Mouse (Mus musculus): Measurements from ENCODE around the gene Paqr5. TPM values are rescaled to one million over a fixed set of nuclear protein-coding genes. Genes with fewer than 3 reads are reported as not detected.

Gene Paqr5
- polyA plus RNA-seq, 1 experiment from 2014 or later: 2.1 TPM

DNA sequence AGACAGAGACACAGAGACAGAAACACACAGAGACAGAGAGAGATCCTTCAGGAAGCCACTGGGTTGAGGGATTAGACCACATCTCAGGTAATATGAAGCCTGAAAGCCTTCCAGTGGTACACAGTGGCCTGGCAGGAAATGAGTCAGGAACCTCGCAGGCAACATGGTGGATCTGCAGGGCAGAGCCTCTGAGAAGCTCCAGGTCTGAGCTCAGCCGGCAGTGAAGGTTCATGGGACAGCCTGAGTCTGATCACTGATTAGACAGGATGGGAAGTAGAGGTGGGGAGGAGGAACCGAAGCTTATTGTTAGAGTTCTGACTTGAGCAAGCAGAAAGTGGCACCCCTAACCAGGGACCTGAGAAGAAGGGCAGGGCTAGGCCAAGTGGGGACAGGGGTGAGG lies 55.6 kb downstream of the Paqr5 start:
- Histone ChIP-seq H3K4me3 (no peak overlapping the region), H3K4me1 (no peaks in the 10 kb centered on the region; the same call in 1 of the 2 replicates), H3K9ac (no peak overlapping the region), H3K27ac (no peak overlapping the region), H3K27me3 (peaks cover 6% of the 10 kb centered on the region), H3K9me3 (no peaks in the 10 kb centered on the region), H3K4me2 (replicated peaks) (no peak overlapping the region), H3K36me3 (no peaks in the 10 kb centered on the region)
- no peak for ATAC-seq (ENCODE audit: low FRiP score, low read depth)
- 73% methylated on average over 3 of the region's 3 CpGs for WGBS

DNA sequence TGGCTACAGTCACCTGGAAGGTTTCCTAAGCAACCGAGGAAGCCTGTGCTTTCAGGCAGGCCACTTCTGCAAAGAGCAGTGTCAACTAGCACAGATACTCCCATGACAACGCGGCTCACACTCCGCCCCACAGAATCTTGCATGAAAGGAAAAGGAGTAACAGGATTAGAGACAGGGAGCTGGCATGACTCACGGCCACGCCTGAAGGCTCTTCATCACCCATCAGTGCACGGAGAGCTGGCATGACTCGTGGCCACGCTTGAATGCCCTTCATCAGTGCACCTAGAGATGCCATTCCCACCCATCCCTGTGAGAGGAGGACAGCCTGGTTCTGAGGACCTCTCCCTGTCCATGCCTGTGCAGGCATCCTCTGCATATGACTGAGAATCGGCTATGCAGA lies 59.3 kb downstream of the Paqr5 start:
- no peak overlapping the region for H3K4me2 ChIP-seq (replicated peaks)
- H3K4me1 ChIP-seq: peaks cover 10% of the 10 kb centered on the region
- WGBS: 82% methylated on average over 10 of the region's 10 CpGs
- no peak overlapping the region for H3K27ac ChIP-seq
- H3K4me3 ChIP-seq: no peak overlapping the region
- H3K36me3 ChIP-seq: no peaks in the 10 kb centered on the region
- peaks cover 3% of the 10 kb centered on the region; the same call in 1 of the 2 replicates for H3K27me3 ChIP-seq
- no peaks in the 10 kb centered on the region for H3K9me3 ChIP-seq
- H3K9ac ChIP-seq: no peak overlapping the region
- no peak for ATAC-seq (ENCODE audit: low FRiP score, low read depth)

DNA sequence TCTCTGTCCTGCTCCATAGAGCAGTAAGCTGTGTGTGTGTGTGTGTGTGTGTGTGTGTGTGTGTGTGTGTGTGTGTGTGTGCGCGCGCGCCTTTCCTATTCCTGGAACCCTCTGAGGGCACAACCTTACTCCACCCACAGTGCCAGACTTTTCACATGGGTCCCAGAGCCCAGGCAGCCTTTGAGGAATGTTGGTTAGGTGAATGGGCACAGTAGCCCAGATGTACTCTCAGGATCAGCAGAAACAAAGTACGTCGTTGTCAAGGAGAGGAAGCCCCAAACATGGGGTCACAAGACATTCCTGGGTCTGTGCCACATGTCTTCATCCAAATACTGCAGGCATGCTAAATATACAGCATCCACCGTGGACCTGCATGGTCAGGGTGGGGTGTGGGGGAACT lies 60.7 kb downstream of the Paqr5 start:
- no peaks in the 10 kb centered on the region for H3K9me3 ChIP-seq
- H3K4me1 ChIP-seq: peaks cover 10% of the 10 kb centered on the region
- no peak overlapping the region for H3K9ac ChIP-seq
- no peak overlapping the region for H3K27ac ChIP-seq
- H3K36me3 ChIP-seq: no peaks in the 10 kb centered on the region
- H3K27me3 ChIP-seq: peaks cover 3% of the 10 kb centered on the region; the same call in 1 of the 2 replicates
- no peak for ATAC-seq (ENCODE audit: low FRiP score, low read depth)
- WGBS: 94% methylated on average over 7 of the region's 7 CpGs
- H3K4me3 ChIP-seq: no peak overlapping the region
- H3K4me2 ChIP-seq (replicated peaks): no peak overlapping the region

DNA sequence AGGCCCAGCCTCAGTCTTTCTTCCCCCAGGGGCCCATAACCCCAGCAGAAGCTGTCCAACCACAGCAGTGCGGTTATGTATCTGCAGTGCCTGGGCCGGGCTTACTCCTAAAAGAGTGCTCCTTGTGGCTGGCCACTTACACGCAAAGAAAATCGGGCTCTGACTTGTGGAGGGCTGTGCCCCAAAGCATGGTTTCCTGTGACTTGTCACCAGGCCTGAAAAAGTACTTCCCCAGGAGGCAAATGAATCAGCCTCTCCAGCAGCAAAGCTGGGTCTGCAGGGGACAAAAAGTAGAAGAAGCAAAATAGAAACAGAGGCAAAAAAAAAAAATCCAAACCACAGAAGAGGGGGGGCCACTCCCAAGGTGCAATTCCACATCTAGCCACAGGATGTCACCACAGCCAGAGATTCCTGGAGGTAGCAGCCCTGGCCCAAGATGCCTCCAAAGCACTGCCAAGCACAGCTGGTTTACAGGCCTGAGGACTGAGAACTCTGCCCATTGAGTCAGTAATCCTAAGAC lies 61.2 kb downstream of the Paqr5 start:
- Histone ChIP-seq H3K4me1 (peaks cover 10% of the 10 kb centered on the region), H3K27ac (peak overlapping the region; percentile 3; the same call in 1 of the 2 replicates), H3K36me3 (no peaks in the 10 kb centered on the region), H3K9me3 (no peaks in the 10 kb centered on the region), H3K9ac (no peak overlapping the region), H3K4me2 (replicated peaks) (no peak overlapping the region), H3K4me3 (no peak overlapping the region), H3K27me3 (peaks cover 3% of the 10 kb centered on the region; the same call in 1 of the 2 replicates)
- WGBS: 20% methylated on average over 4 of the region's 4 CpGs
- no peak for ATAC-seq (ENCODE audit: low FRiP score, low read depth)

DNA sequence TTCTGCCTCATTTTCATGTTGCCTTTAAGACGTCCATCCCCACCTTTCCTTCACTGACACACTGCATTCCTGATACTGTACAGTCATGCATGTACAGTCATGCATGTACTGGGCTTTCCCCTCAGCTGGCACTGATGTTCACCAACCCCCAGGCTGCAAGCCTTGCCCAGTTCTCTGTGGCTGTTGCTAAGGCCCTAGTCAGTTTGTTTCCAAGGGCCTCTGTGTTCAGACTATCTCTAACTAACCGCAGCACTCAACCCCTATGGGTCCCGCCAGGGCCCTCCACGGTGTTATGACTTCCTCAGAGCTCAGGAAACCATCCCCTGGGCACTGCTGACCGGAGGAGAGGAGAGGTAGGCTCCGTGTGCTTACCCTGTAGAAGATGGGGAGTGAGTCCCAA lies 63.3 kb downstream of the Paqr5 start:
- Histone ChIP-seq H3K27me3 (no peaks in the 10 kb centered on the region), H3K27ac (no peak overlapping the region), H3K36me3 (no peaks in the 10 kb centered on the region), H3K9me3 (no peaks in the 10 kb centered on the region), H3K4me1 (peaks cover 10% of the 10 kb centered on the region), H3K4me2 (replicated peaks) (no peak overlapping the region), H3K4me3 (no peak overlapping the region), H3K9ac (no peak overlapping the region)
- no peak for ATAC-seq (ENCODE audit: low FRiP score, low read depth)
- 73% methylated on average over 6 of the region's 6 CpGs for WGBS

DNA sequence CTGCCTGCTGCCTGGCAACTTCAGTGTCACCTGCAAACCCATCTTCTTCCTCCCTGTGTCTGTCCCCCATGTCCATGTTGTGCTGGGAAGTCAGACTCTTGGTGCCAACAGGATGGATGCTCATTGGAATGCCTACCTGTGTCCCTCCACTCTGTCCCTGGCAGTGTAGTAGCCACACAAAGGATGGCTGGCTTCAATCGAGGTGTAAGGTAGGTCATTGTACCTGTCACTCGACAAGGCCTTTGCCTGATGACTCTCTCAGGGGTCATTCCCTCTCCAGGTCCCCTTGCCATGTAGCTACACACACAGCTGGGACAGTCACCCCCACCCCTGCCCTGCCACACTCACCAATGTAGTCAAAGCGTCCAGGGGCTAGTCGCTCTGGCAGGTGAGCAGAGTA lies 65.5 kb downstream of the Paqr5 start:
- Histone ChIP-seq H3K27me3 (no peaks in the 10 kb centered on the region), H3K4me3 (no peak overlapping the region), H3K9ac (no peak overlapping the region), H3K4me2 (replicated peaks) (no peak overlapping the region), H3K36me3 (no peaks in the 10 kb centered on the region), H3K9me3 (no peaks in the 10 kb centered on the region), H3K27ac (no peak overlapping the region), H3K4me1 (peaks cover 10% of the 10 kb centered on the region)
- 82% methylated on average over 4 of the region's 4 CpGs for WGBS
- ATAC-seq (ENCODE audit: low FRiP score, low read depth): no peak

DNA sequence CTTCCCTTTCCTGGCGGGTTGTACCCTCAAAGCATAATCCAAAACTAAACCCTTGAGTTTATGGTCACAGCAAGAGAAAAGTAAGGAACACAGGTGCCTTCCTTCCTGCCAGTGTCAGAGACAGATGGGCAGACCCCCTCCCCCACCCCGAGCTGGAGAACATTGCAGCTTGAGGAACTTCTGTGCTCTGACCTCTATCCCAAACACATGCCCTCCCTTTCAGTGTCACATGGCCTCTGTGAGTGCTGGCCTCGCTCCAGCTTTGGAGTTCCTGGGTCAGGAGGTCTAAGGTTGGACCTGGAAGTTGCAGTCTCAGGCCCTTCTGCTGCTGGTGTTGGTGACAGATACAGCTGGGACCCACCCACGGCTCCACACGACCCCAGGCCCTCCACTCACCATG lies 65.9 kb downstream of the Paqr5 start:
- no peak overlapping the region for H3K4me2 ChIP-seq (replicated peaks)
- no peak overlapping the region for H3K4me3 ChIP-seq
- 48% methylated on average over 5 of the region's 5 CpGs for WGBS
- H3K27me3 ChIP-seq: no peaks in the 10 kb centered on the region
- H3K36me3 ChIP-seq: no peaks in the 10 kb centered on the region
- no peak for ATAC-seq (ENCODE audit: low FRiP score, low read depth)
- no peak overlapping the region for H3K27ac ChIP-seq
- H3K9me3 ChIP-seq: no peaks in the 10 kb centered on the region
- peaks cover 7% of the 10 kb centered on the region for H3K4me1 ChIP-seq
- no peak overlapping the region for H3K9ac ChIP-seq

DNA sequence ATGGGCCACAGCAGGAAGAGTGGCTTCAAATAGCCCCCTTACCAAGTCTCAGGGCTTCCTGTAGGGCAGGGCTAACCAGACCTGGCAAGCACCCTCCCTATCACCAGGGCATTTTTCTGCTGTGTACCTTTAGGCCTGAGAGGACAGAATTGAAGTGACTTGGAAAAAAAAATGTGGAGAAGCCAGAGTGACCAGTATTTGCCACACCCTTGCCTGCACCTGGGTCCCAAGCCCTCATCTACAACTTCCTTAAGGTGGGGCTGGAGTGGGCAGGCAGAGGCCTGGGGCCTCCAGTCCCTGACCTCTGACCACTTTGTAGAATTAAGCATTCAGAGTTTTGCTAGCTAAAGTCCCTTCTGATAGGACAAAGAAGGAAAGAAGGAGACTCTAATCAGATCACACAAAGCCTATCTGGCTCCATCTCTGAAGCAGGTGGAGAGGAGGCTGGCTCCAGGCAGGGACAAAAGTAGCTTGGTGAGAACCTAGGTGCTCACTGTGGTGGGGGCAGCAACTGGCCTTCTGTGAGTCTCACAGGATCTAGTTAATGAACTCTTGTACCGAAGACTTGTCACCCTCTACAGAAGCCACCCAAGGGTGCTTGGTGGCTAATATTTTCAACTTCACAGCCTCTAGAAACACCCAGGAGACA lies 66.6 kb downstream of the Paqr5 start:
- no peak overlapping the region for H3K4me3 ChIP-seq
- H3K36me3 ChIP-seq: no peaks in the 10 kb centered on the region
- H3K27ac ChIP-seq: no peak overlapping the region
- no peak overlapping the region for H3K4me2 ChIP-seq (replicated peaks)
- ATAC-seq (ENCODE audit: low FRiP score, low read depth): no peak
- no peaks in the 10 kb centered on the region for H3K27me3 ChIP-seq
- H3K9ac ChIP-seq: no peak overlapping the region
- 77% methylated on average over 1 of the region's 1 CpGs for WGBS
- 0 out of 2 replicates have a peak, but pooled peaks cover 1% of the 10 kb centered on the region for H3K4me1 ChIP-seq
- H3K9me3 ChIP-seq: no peaks in the 10 kb centered on the region

DNA sequence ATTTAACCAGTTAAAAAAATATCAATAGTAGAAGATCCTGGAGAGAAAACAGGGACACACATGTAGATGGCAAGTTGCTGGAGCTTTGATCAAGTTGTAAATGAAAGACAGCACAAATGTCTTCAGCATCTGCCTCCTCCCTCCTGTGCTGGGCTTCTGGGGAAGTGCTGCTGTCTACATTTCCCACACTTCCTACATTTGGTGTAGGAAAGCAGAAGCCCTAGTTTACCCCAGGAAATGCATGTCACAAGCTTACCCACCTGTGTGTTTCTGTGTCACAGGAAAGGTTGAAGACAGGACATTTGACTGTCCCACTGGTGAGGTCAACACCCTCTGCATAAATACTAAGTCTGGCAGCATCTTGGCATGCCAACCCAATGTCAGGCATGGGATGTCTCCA lies 71.9 kb downstream of the Paqr5 start:
- no peaks in the 10 kb centered on the region for H3K36me3 ChIP-seq
- H3K4me3 ChIP-seq: no peak overlapping the region
- H3K4me1 ChIP-seq: no peaks in the 10 kb centered on the region
- H3K9me3 ChIP-seq: no peaks in the 10 kb centered on the region
- no peak overlapping the region for H3K4me2 ChIP-seq (replicated peaks)
- H3K9ac ChIP-seq: no peak overlapping the region
- no peak overlapping the region for H3K27ac ChIP-seq
- ATAC-seq (ENCODE audit: low FRiP score, low read depth): no peak
- H3K27me3 ChIP-seq: no peaks in the 10 kb centered on the region

DNA sequence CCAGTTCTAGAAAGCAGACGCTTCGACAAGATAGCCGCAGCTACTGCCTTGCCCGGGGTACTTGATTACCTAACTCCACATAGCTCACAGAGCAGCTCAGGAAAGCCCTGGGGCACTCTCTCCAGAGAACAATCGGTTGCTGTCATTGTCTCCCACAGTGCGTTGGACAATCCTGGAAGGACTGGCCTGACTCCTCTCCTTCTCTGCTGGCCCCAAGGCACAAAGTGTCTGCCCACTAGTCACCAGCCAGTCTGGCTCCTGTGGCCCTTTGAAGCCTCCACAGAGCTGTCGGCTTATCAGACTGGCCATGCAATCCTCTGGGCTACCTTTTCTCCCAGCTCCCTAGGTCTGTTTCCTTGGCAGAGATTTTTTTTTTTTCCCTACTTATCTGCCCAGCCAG lies 74.4 kb downstream of the Paqr5 start:
- H3K4me3 ChIP-seq: no peak overlapping the region
- ATAC-seq (ENCODE audit: low FRiP score, low read depth): no peak
- no peak overlapping the region for H3K4me2 ChIP-seq (replicated peaks)
- H3K27me3 ChIP-seq: no peaks in the 10 kb centered on the region
- H3K36me3 ChIP-seq: no peaks in the 10 kb centered on the region
- H3K27ac ChIP-seq: no peak overlapping the region
- H3K9me3 ChIP-seq: no peaks in the 10 kb centered on the region
- WGBS: 67% methylated on average over 7 of the region's 7 CpGs
- no peak overlapping the region for H3K9ac ChIP-seq
- H3K4me1 ChIP-seq: peaks cover 7% of the 10 kb centered on the region

GRCm38 (mm10) chr9:61947402-61948346 lies 79.0 kb downstream of the Paqr5 start:
- peak overlapping the region; percentile 62 for H3K4me3 ChIP-seq
- peak overlapping the region; percentile 64 for H3K9ac ChIP-seq
- H3K4me1 ChIP-seq: peaks cover 15% of the 10 kb centered on the region
- no peaks in the 10 kb centered on the region for H3K9me3 ChIP-seq
- peaks cover 11% of the 10 kb centered on the region for H3K36me3 ChIP-seq
- 7% methylated on average over 24 of the region's 24 CpGs for WGBS
- ATAC-seq (ENCODE audit: low FRiP score, low read depth): peak; percentile 70
- no peak overlapping the region for H3K27ac ChIP-seq
- H3K27me3 ChIP-seq: no peaks in the 10 kb centered on the region
- H3K4me2 ChIP-seq (replicated peaks): peak overlapping the region; percentile 76

All from limb, embryonic 13.5 days (tissue).